8 mouse cellular contexts compared by ENCODE assay signal in the genomic region with DNA sequence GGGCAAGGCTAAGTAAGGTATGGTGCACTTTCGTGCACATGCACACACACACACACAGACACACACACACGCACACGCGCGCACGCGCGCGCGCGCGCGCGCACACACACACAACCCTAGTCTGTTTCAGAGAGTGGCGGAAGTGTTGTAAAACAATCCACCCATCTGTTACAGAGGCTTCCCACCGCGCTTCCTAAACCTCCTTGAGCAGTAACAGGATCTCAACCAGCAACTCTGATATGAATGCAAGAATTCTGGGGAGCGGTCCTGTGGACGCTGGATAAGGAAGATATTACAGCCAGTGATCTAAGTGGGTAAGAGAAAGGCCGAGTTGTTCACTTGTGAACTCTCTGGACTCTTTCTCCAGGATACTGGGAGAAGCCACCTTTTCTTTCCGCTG. TPM values are rescaled to one million over a fixed set of nuclear protein-coding genes. Genes with fewer than 3 reads are reported as not detected.
A peak's percentile ranks its signal among the peaks of the same experiment; 100 is the strongest.
DNase-seq lines count a peak whose midpoint lies in the region; ATAC-seq lines count a peak whose summit lies in the region.

TSS of gene Dach2 (plus strand) at position 107 of the 400 bp plus-strand sequence.

- H3K9ac ChIP-seq in intestine, embryonic 14.5 days (ENCODE audit: low read length), result peak within 1 kb of the TSS; percentile 32; the same call in 1 of the 2 replicates
- peak within 1 kb of the TSS; percentile 44; the same call in 1 of the 2 replicates for H3K9ac ChIP-seq in midbrain, embryonic 11.5 days (ENCODE audit: low read length)

- H3K36me3 ChIP-seq in heart, embryonic 10.5 days, result no peaks in the 10 kb centered on the region
- no peaks in the 10 kb centered on the region for H3K36me3 ChIP-seq in intestine, embryonic 14.5 days (ENCODE audit: control insufficient read depth, insufficient read depth, low read length)
- no peaks in the 10 kb centered on the region for H3K36me3 ChIP-seq in midbrain, embryonic 11.5 days (ENCODE audit: control insufficient read depth, insufficient read depth, low read length)

- no peaks in the 10 kb centered on the region for H3K9me3 ChIP-seq in heart, embryonic 10.5 days
- no peaks in the 10 kb centered on the region for H3K9me3 ChIP-seq in intestine, embryonic 14.5 days (ENCODE audit: control insufficient read depth, low read length)
- H3K9me3 ChIP-seq in midbrain, embryonic 11.5 days (ENCODE audit: control insufficient read depth, low read length), result no peaks in the 10 kb centered on the region

- no peaks in the 10 kb centered on the region for H3K27me3 ChIP-seq in heart, embryonic 10.5 days (ENCODE audit: insufficient read depth, poor library complexity, severe bottlenecking)
- H3K27me3 ChIP-seq in intestine, embryonic 14.5 days (replicated peaks; ENCODE audit: control insufficient read depth, insufficient read depth, low read length), result no peaks in the 10 kb centered on the region
- no peaks in the 10 kb centered on the region for H3K27me3 ChIP-seq in midbrain, embryonic 11.5 days (ENCODE audit: control insufficient read depth, insufficient read depth, low read length)

- H3K4me3 ChIP-seq in heart, embryonic 10.5 days, result peak within 1 kb of the TSS; percentile 61
- H3K4me3 ChIP-seq in intestine, embryonic 14.5 days (ENCODE audit: low read depth, low read length), result peak within 1 kb of the TSS; percentile 44
- peak within 1 kb of the TSS; percentile 47 for H3K4me3 ChIP-seq in midbrain, embryonic 11.5 days (ENCODE audit: low read depth, low read length)

- no peaks in the 10 kb centered on the region for H3K4me1 ChIP-seq in heart, embryonic 10.5 days
- H3K4me1 ChIP-seq in intestine, embryonic 14.5 days (replicated peaks; ENCODE audit: control insufficient read depth, insufficient read depth, low read length), result no peaks in the 10 kb centered on the region
- H3K4me1 ChIP-seq in midbrain, embryonic 11.5 days (ENCODE audit: control insufficient read depth, insufficient read depth, low read length), result no peaks in the 10 kb centered on the region

- peak within 1 kb of the TSS; percentile 56 for H3K4me2 ChIP-seq in intestine, embryonic 14.5 days (ENCODE audit: low read length)
- H3K4me2 ChIP-seq in midbrain, embryonic 11.5 days, result peak within 1 kb of the TSS; percentile 60

- no peak for DNase-seq in heart, embryonic 10.5 days (ENCODE audit: low spot score)
- no peak for DNase-seq in heart, postnatal 4 days
- peak; percentile 52 for DNase-seq in embryo, embryonic 9.5 days (ENCODE audit: extremely low spot score)
- no peak for DNase-seq in intestine, embryonic 14.5 days (ENCODE audit: low spot score)
- DNase-seq in midbrain, embryonic 11.5 days (ENCODE audit: low spot score, missing footprints), result peak; percentile 90
- DNase-seq in yolk sac, embryonic 10.5 days (ENCODE audit: low spot score), result peak; percentile 11
- DNase-seq in layer of hippocampus, adult 11-12 months (ENCODE audit: low spot score), result no peak

- ATAC-seq in CD4-positive, CD25-positive, alpha-beta regulatory T cell, adult 4 months, result peak; percentile 57
- ATAC-seq in intestine, embryonic 14.5 days (replicated peaks; ENCODE audit: low FRiP score, low TSS enrichment, low read depth), result peak; percentile 78
- ATAC-seq in midbrain, embryonic 11.5 days (ENCODE audit: low FRiP score), result peak; percentile 67

- WGBS in heart, embryonic 10.5 days, result 35% methylated on average over 21 of the region's 21 CpGs
- 17% methylated on average over 21 of the region's 21 CpGs for WGBS in intestine, embryonic 14.5 days
- WGBS in midbrain, embryonic 11.5 days, result 21% methylated on average over 21 of the region's 21 CpGs

- H3K27ac ChIP-seq in heart, embryonic 10.5 days, result 0 out of 2 replicates have a peak within 1 kb of the TSS, but pooled peaks have one; percentile 10
- H3K27ac ChIP-seq in intestine, embryonic 14.5 days (ENCODE audit: low read depth), result peak within 1 kb of the TSS; percentile 38; the same call in 1 of the 2 replicates
- H3K27ac ChIP-seq in midbrain, embryonic 11.5 days (ENCODE audit: low read depth, low read length), result no peak within 1 kb of the TSS

RNA-seq across cellular contexts. Expression of gene Dach2, which starts in this region (rescaled TPM):
- 0.80 and 2.7 TPM in 2 replicates for polyA plus RNA-seq in heart, embryonic 10.5 days (2016; fragmentation: Nextera tagmentation; extraction: Ambion mirVana)
- total RNA-seq in heart, postnatal 4 days (2021), result under 1 TPM in 1 of 2 experiments, not detected in 1; 0.19 TPM
- polyA plus RNA-seq in CD4-positive, CD25-positive, alpha-beta regulatory T cell, adult 4 months (2017; shearing (Covaris generic)), result under 1 TPM in 1 of 2 experiments, not detected in 1; 0.37 TPM
- polyA plus RNA-seq in intestine, embryonic 14.5 days (2014; fragmentation: Nextera tagmentation; extraction: Ambion mirVana), result 5.2 and 6.9 TPM in 2 replicates
- polyA plus RNA-seq in midbrain, embryonic 11.5 days (2014; fragmentation: Nextera tagmentation; extraction: Ambion mirVana), result 7.9 and 9.2 TPM in 2 replicates

Comparison
In these comparisons a context has a peak if more than half of its experiments do, and no peak if none do; other contexts are left out.
1. Peak in ATAC-seq in CD4-positive, CD25-positive, alpha-beta regulatory T cell, adult 4 months; RNA of the gene not detected or under 1 TPM.
2. DNase-seq: peak in embryo, embryonic 9.5 days (single experiment), midbrain, embryonic 11.5 days (single experiment) and yolk sac, embryonic 10.5 days (single experiment); none in heart, embryonic 10.5 days (single experiment), heart, postnatal 4 days (single experiment), intestine, embryonic 14.5 days (single experiment) and layer of hippocampus, adult 11-12 months (single experiment).
3. Peak in every context shown above with its lines, with median percentiles within 50 percentile points of each other: H3K4me3 ChIP-seq and ATAC-seq.